Mouse (Mus musculus) ES-E14 (cell line): Measurements from ENCODE around the gene Trp53bp1.

Experiments used
- CHD2 ChIP-seq: IDR thresholded peaks from 2 replicates; pipeline ENCODE4 v1.6.1; 2014; ENCODE audit warnings: mild to moderate bottlenecking, low read depth, low read length, inconsistent platforms
- HCFC1 ChIP-seq: IDR thresholded peaks from 2 replicates; pipeline ENCODE4 v1.6.1; 2012; ENCODE audit warnings: low read length, inconsistent platforms, borderline replicate concordance; ENCODE audit not compliant: insufficient read depth
- MAFK ChIP-seq: IDR thresholded peaks from 2 replicates; pipeline ENCODE4 v1.6.1; 2014; ENCODE audit warnings: mild to moderate bottlenecking, low read depth, low read length, inconsistent platforms; ENCODE audit not compliant: insufficient read depth

- TF ChIP-seq HCFC1 (no peak), CHD2 (no peak), MAFK (no peak)
These were observed 31.8 kb downstream of the Trp53bp1 start for GRCm38 (mm10) chr2:121239426-121239825.
